Mouse (Mus musculus) lung, postnatal 0 days (tissue): ENCODE measurements around the gene Gm43518. TPM values are rescaled to one million over a fixed set of nuclear protein-coding genes. Genes with fewer than 3 reads are reported as not detected.
A peak's percentile ranks its signal among the peaks of the same experiment; 100 is the strongest.

Source experiments
- ATAC-seq: fragments of 200-750 bp; cut with Nextera tagmentation; 2 replicates; pipeline ENCODE4 v1.8.0; 2017; ENCODE audit warnings: moderate library complexity
- DNase-seq: peaks from one replicate; pipeline ENCODE4 v3.0.0-alpha.2; 2016; ENCODE audit warnings: low spot score
- H3K27ac ChIP-seq: fragments of 300-500 bp; sonication (generic); 2 replicates; pipeline ENCODE4 v1.5.1; 2014; ENCODE audit warnings: antibody characterized with exemption, mild to moderate bottlenecking, low read length, mixed read lengths
- H3K27me3 ChIP-seq: fragments of 300-500 bp; sonication (generic); replicated peaks from 2 replicates; pipeline ENCODE4 v1.6.1; 2014; ENCODE audit warnings: low read length, mixed read lengths; ENCODE audit not compliant: insufficient read depth
- H3K36me3 ChIP-seq: fragments of 300-500 bp; sonication (generic); 2 replicates; pipeline ENCODE4 v1.6.1; 2014; ENCODE audit warnings: low read length, mixed read lengths; ENCODE audit not compliant: insufficient read depth
- H3K4me1 ChIP-seq: fragments of 300-500 bp; sonication (generic); 2 replicates; pipeline ENCODE4 v1.6.1; 2014; ENCODE audit warnings: antibody characterized with exemption, low read depth, low read length, mixed read lengths; ENCODE audit not compliant: insufficient read depth
- H3K4me2 ChIP-seq: fragments of 300-500 bp; sonication (generic); replicated peaks from 2 replicates; pipeline ENCODE4 v1.6.1; 2014; ENCODE audit warnings: low read depth, mild to moderate bottlenecking, low read length, moderate library complexity, mixed read lengths
- H3K4me3 ChIP-seq: fragments of 300-500 bp; sonication (generic); 2 replicates; pipeline ENCODE4 v1.5.1; 2014; ENCODE audit warnings: low read depth, low read length
- H3K9ac ChIP-seq: fragments of 300-500 bp; sonication (generic); replicated peaks from 2 replicates; pipeline ENCODE4 v1.6.1; 2014; ENCODE audit warnings: low read depth, mild to moderate bottlenecking
- H3K9me3 ChIP-seq: fragments of 300-500 bp; sonication (generic); 2 replicates; pipeline ENCODE4 v1.6.1; 2016; ENCODE audit warnings: low read length, mixed read lengths
- CTCF ChIP-seq: IDR thresholded peaks from 2 replicates; pipeline ENCODE4 v1.5.1; 2016; ENCODE audit warnings: antibody characterized with exemption, mild to moderate bottlenecking
- EP300 ChIP-seq: IDR thresholded peaks from 2 replicates; pipeline ENCODE4 v1.6.1; 2016; ENCODE audit warnings: antibody characterized with exemption, mild to moderate bottlenecking, control low read depth
- WGBS: fragments of 180-500 bp; shearing (Covaris S2); extraction: QIAGEN DNeasy Blood & Tissue Kit; methylation state at CpG from one replicate; pipeline ENCODE4 v1.1.7; 2014; 5-methylcytosine and 5-hydroxymethylcytosine counted together
- polyA plus RNA-seq: library from polyadenylated mRNA; unstranded; fragments of >200 nt; fragmentation: Nextera tagmentation; extraction: Ambion mirVana; gene quantifications from 2 replicates; pipeline ENCODE4 v1.2.1, GENCODE M21; 2015

Gene Gm43518
- polyA plus RNA-seq, 1 experiment from 2014 or later: 1.2 TPM

- TF ChIP-seq EP300 (no peak), CTCF (no peak)
- no peak overlapping the region for H3K27ac ChIP-seq
Observed at GRCm38 (mm10) chr5:123886365-123886764, 40.9 kb upstream of the Gm43518 start.

DNA sequence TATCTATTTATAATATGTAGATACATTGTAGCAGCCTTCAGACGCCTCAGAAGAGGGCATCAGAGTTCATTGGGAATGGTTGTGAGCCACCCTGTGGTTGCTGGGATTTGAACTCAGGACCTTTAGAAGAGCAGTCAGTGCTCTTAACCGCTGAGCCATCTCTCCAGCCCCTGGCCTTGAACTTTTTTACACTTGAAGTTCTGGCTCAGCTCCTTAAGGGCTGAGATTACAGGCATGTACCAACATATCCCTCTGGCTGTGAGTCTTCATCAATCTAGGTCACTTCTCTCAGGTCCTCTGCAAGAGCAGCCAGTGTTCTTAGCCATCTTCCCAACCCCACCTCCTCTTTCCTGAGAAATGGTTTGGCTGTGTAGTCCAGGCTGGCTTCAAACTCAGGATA, 36.9 kb upstream of the Gm43518 start:
- Histone ChIP-seq H3K27me3 (no peaks in the 10 kb centered on the region), H3K9ac (no peak overlapping the region), H3K36me3 (no peaks in the 10 kb centered on the region), H3K27ac (no peak overlapping the region), H3K4me3 (no peak overlapping the region), H3K4me2 (no peak overlapping the region), H3K9me3 (no peaks in the 10 kb centered on the region), H3K4me1 (no peaks in the 10 kb centered on the region)
- 59% methylated on average over 2 of the region's 2 CpGs for WGBS
- no peak for DNase-seq
- TF ChIP-seq EP300 (no peak), CTCF (no peak)
- no peak for ATAC-seq

More at GRCm38 (mm10) chr5:123886365-123886764, 40.9 kb upstream of the Gm43518 start:
- Histone ChIP-seq H3K4me3 (no peak overlapping the region), H3K4me2 (no peak overlapping the region), H3K36me3 (no peaks in the 10 kb centered on the region), H3K9ac (no peak overlapping the region), H3K27me3 (no peaks in the 10 kb centered on the region), H3K9me3 (no peaks in the 10 kb centered on the region), H3K4me1 (no peaks in the 10 kb centered on the region)
- DNase-seq (no peak), ATAC-seq (no peak)
- 33% methylated on average over 3 of the region's 3 CpGs for WGBS

DNA sequence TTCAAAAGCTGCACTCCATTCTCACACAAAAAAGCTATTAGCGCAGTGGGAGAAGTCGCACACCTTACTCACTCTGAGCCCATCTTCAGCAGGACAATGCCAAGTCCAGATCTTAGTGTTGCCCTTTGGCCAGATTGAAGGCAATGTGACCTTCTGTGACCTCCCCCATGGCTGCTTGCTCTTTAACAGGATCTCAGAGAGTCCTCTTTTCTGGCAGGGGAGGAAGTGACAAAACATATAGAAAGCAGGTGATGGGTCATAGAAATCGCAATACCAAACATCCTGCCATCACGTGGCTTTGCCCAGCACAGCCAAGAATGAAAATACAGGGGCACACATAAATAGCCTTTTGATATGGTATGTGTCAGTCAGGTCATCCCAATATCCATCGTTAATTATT, 36.2 kb upstream of the Gm43518 start:
- H3K27me3 ChIP-seq: no peaks in the 10 kb centered on the region
- no peak overlapping the region for H3K4me3 ChIP-seq
- no peak overlapping the region for H3K27ac ChIP-seq
- WGBS: 70% methylated on average over 5 of the region's 5 CpGs
- H3K4me2 ChIP-seq: no peak overlapping the region
- ATAC-seq: no peak
- H3K9ac ChIP-seq: no peak overlapping the region
- H3K36me3 ChIP-seq: no peaks in the 10 kb centered on the region
- H3K9me3 ChIP-seq: no peaks in the 10 kb centered on the region
- DNase-seq: no peak
- TF ChIP-seq EP300 (no peak), CTCF (no peak)
- H3K4me1 ChIP-seq: no peaks in the 10 kb centered on the region

DNA sequence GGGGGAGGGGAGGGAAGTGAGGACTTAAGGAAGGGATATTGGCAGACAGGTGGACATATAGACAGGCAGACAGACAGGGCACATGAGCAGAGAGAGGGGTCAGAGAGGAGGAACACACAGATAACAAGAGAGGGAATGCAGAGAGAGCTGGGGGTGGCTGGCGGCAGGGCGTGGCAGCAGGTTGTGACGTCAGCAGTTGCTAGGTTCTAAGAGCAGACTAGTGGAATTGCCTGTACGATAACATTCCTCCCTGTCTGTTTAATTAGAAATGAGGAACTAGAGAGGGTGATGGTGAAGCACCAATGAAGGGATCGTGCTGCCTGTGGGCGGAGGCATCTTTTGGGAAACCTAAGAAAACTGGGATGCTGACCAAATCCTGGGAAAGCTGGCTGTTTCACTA, 35.5 kb upstream of the Gm43518 start:
- H3K27ac ChIP-seq: no peak overlapping the region
- H3K4me1 ChIP-seq: no peaks in the 10 kb centered on the region
- H3K9me3 ChIP-seq: no peaks in the 10 kb centered on the region
- no peaks in the 10 kb centered on the region for H3K36me3 ChIP-seq
- WGBS: 26% methylated on average over 6 of the region's 6 CpGs
- no peak for ATAC-seq
- H3K4me2 ChIP-seq: no peak overlapping the region
- no peaks in the 10 kb centered on the region for H3K27me3 ChIP-seq
- peak; percentile 71 for DNase-seq
- TF ChIP-seq EP300 (no peak), CTCF (no peak)
- no peak overlapping the region for H3K9ac ChIP-seq
- no peak overlapping the region for H3K4me3 ChIP-seq

GRCm38 (mm10) chr5:123893520-123893919, 33.7 kb upstream of the Gm43518 start:
- no peaks in the 10 kb centered on the region for H3K27me3 ChIP-seq
- no peaks in the 10 kb centered on the region for H3K4me1 ChIP-seq
- ATAC-seq (no peak), DNase-seq (no peak)
- H3K27ac ChIP-seq: no peak overlapping the region
- no peaks in the 10 kb centered on the region for H3K9me3 ChIP-seq
- H3K36me3 ChIP-seq: no peaks in the 10 kb centered on the region
- 79% methylated on average over 5 of the region's 5 CpGs for WGBS
- no peak overlapping the region for H3K4me3 ChIP-seq
- H3K9ac ChIP-seq: no peak overlapping the region
- TF ChIP-seq CTCF (no peak), EP300 (no peak)
- H3K4me2 ChIP-seq: no peak overlapping the region

DNA sequence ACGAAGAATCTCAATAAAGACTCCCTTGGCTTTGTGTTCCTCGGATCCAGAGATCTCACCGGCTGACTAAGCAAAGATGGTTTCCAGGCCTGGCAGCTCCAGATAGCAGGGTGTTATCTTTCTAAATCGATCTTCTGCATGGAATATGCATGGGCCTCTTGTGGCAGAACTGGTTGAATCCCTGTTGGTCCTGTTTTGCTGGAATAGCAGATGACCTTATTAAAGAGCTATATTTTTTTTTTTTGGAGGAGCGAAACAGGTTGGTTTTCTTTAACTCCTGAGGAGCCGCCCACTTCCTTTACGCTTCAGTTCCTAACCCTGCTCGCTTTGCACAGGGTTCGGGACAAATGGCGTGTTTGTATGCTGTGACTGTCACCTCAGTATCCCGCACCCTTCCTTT, 30.8 kb upstream of the Gm43518 start:
- Histone ChIP-seq H3K9me3 (no peaks in the 10 kb centered on the region), H3K4me1 (no peaks in the 10 kb centered on the region), H3K27me3 (no peaks in the 10 kb centered on the region), H3K27ac (no peak overlapping the region), H3K4me2 (no peak overlapping the region), H3K36me3 (no peaks in the 10 kb centered on the region), H3K4me3 (no peak overlapping the region), H3K9ac (no peak overlapping the region)
- DNase-seq (no peak), ATAC-seq (no peak)
- WGBS: 64% methylated on average over 11 of the region's 11 CpGs
- TF ChIP-seq EP300: no peak
- no peak for TF ChIP-seq CTCF

- WGBS: 71% methylated on average over 13 of the region's 13 CpGs
- H3K27me3 ChIP-seq: no peaks in the 10 kb centered on the region
- DNase-seq (peak; percentile 37), ATAC-seq (no peak)
- no peaks in the 10 kb centered on the region for H3K9me3 ChIP-seq
- no peak overlapping the region for H3K4me2 ChIP-seq
- no peaks in the 10 kb centered on the region for H3K36me3 ChIP-seq
- TF ChIP-seq EP300 (no peak), CTCF (no peak)
- no peaks in the 10 kb centered on the region for H3K4me1 ChIP-seq
- no peak overlapping the region for H3K9ac ChIP-seq
- no peak overlapping the region for H3K27ac ChIP-seq
- H3K4me3 ChIP-seq: no peak overlapping the region
Observed at GRCm38 (mm10) chr5:123897352-123897751, 29.9 kb upstream of the Gm43518 start.
